Mouse (Mus musculus) frontal cortex, postnatal 14 days (tissue): ENCODE results near the gene Med10.

ENCODE experiments used
- DNase-seq, 2 experiments: peaks; one replicate each; pipeline ENCODE4 v3.0.0; 2022; ENCODE audit warnings: low spot score in 2 of 2

Med10 gene

DNA sequence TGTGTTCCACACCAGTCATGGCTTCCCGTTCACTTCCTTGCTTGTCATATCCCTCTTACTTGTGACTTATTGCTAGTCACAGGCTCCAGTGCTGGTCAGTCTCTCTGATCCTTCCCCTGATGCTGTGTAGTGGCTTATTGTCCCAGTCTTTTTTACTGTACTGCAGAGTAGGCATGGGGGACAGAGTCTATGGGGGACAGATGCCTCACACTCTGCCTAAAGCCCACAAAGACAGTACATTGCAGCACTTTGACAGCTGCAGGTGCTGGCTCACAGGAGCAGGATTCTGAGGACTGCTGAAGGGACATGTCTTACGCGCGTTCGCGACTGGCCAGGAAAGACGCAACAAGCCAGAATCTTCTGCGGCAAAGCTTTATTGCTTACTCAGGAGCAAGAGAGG, 28.4 kb downstream of the Med10 start:
- DNase-seq, result no peak

DNA sequence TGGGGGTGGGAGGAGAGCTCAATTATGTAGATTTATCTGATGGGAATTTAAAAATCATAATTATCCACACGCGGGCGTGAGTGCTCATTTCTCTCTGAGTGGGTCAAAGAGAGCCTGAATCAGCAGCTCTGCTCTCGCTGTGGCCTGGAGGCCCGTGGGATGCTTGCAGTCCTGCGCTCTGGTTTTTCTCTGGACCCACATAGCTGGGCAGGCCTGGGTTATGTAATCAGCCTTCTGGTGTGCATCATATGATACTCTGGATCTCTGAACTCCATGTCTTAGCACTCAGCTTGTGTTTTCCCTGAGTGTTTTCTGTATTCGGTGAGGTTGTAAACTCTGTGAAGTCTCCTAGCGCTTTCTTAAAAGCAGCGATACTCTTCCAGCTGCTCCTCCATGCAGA, 30.4 kb downstream of the Med10 start:
- DNase-seq, result no peak

DNA sequence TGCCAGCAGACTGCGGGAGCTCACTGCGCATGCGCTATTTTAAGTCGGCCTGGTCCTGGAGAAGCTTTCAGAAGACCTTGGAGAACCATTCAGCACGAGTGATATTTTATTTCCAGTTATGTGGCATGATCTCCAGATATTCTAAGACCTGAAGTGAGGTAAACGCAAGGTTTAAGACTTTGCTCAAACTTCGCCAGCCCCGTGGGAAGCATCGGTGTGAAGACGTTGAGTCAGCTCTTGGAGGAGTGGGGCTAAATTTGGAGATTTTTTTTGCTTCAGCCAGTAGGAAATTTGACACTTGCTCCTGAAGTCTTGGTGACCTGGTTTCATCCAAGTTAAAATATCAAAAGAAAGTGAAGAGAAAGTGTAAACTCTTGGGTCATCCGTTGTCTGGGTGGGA, 31.2 kb downstream of the Med10 start:
- no peak for DNase-seq

DNA sequence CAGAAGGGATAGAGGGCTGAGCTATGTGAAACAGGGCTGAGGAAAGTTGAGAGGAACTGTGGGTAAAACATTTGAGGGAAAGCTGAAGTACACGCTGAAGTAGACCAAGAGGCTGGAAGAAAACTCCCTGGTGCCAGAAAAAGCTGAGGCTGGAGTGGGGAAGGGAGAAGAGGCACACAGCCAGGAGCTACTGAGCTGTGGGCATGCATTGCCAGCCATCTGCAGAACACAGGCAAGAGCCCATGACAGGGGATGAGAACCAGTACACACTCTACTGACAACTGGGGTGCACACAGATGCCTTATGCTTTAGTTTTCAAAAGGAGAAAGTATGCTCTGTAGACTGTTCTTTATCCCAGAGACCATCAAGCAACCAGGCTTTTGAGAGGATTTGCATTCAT, 43.4 kb downstream of the Med10 start:
- peak in 1 of 2 experiments; percentile 46 for DNase-seq

DNA sequence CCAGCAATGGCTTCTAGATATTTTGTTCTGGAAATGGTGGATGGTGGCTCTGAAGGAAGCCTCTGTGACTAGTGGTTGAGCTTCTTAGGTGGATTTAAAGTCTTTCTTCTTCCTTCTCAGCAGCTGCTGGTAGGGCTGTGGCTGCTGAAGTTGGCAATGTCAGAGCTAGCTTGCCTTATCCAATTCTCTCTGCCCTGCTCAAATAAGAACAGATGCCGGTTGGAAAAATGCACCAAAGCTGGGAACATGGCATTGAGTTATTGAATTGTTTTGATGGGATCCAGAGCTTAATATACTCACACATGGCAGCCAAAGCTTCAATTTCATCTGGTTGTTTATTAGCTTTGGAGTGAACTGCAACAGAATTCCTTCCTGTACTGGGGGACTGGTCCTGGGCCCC, 47.4 kb downstream of the Med10 start:
- no peak for DNase-seq

DNA sequence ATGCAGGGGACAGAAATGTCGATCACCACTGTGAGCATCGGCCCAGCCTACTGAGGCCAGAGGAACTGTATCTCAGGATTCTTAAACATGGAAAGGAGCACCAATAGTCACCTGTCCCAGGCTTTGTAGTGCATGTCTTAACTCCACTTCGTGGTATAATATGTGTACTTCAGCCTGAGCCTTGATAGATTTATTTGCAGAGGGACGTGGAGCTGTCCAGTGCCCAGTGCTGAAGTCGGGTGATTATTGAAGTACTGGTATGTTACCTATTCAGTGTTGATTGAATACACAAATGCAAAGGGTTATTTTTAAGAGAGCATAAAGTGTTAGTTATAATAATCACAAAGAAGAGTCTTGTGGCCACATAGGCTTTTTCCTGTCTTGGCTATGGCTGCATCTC, 50.1 kb downstream of the Med10 start:
- no peak for DNase-seq

DNA sequence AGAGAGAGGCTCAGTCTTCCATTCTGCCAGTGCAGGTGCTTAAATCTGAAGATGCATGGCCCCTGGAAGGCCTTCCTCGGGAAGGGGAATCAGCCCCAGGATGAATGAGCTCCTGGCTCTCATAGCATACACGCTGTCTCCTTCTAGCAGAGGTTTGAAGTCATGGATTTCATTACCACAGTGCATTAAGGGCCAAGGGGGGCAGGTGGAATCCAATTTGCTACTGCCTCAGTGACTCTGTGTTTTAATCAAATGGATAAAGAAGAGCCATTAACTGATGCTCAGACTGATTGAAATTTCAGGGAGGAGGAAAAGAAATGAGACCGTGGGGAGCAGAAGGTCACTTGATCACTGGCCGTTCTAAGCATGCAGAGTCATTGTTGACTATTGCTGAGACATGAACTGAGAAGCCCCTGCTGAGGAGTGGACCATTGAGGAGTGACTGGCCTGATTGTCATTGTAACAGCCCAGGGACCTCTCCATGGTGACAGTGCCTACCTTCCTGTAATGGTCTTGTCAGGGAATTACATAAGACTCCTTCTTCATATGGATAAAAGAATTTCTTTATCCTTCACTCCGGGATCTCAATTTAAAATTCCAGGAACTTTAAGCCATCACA, 51.3 kb downstream of the Med10 start:
- no peak for DNase-seq

DNA sequence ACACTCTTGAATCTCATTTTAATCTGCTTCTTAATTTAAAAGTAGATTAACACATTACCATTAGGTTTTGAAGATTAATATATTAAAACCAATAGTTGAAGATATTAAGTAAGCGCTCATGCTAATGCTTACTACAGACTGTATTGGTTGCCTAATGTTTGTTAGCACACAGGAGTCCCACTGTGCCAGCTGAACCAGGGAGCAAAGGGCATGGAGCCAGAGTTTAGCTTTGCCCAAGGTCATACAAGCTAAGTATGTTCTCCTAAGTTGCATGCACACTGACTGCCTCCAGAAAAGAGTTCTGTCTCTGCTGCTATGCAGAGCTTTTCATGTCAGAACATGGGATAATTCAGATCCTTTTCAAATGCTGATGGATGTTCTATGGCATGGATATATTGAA, 53.7 kb downstream of the Med10 start:
- no peak for DNase-seq

DNA sequence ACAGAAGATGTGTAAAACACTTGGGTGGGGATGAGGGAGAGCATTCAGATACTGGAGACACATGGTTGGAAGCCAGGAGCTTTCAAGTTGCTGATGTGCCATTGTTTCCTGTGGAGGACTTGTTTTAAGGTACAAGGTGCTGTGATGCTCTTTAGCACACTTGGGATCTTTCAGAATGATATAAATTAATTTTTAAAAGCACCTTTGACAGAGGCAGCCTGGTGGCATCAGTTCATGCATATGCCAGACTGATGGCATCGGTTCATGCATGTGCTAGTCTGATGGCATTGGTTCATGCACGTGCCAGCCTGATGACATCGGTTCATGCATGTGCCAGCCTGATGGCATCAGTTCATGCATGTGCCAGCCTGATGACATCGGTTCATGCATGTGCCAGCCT, 60.1 kb downstream of the Med10 start:
- no peak for DNase-seq

DNA sequence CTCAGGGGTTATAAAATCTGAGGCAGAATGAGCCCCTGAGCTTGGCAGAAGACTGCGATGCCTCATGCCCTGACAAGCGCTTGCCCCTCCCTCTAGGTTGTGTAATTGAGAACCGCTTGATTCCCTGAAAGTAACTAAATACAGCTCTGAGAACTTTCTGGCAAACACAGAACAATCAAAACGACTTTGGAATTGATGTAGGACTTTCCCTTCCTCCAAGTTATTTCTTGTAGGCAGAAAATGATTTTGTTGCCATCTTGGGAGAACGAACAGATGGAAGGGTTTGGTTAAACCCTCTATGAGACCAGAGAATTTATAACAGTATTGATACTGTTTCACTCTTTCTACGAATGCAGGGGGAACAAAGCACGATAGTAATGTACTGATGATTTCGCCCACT, 62.7 kb downstream of the Med10 start:
- DNase-seq, result no peak
